ENCODE assay signal across 22 mouse cellular contexts in genomic region chr13:39372565-39372964, GRCm38 (mm10).
DNase-seq lines count a peak whose midpoint lies in the region; ATAC-seq and TF ChIP-seq lines count a peak whose summit lies in the region.
"Had no signal": no experiment of that assay in that cellular context is flagged by ENCODE, and none has a peak within 500 bp of the region (broad histone marks: within the 10 kb centered on the region; RNA-seq: fewer than 3 reads in every experiment).

No protein-coding gene starts in this region.

- no peak for ATAC-seq in liver, embryonic 14.5 days (ENCODE audit: insufficient read depth)
- ATAC-seq: activated CD4-positive, CD25-positive, alpha-beta regulatory T cell, adult 4 months; liver, embryonic 12.5 days had no signal

- H3K4me1 ChIP-seq in liver, embryonic 14.5 days (replicated peaks; ENCODE audit: control insufficient read depth in 2 of 2, insufficient read depth in 2 of 2, low read length in 1 of 2), result no peaks in the 10 kb centered on the region
- H3K4me1 ChIP-seq: embryonic facial prominence, embryonic 12.5 days; liver, embryonic 12.5 days; midbrain, embryonic 10.5 days; neural tube, embryonic 13.5 days had no signal

- intact Hi-C loops in gastrocnemius, adult 2 months (cut with DNase I), result no loop called here

- H3K27ac ChIP-seq in gastrocnemius, adult 2 months, result no peak overlapping the region
- no peak overlapping the region for H3K27ac ChIP-seq in liver, embryonic 14.5 days
- H3K27ac ChIP-seq: embryonic facial prominence, embryonic 12.5 days; hindbrain, embryonic 14.5 days; liver, embryonic 12.5 days; midbrain, embryonic 10.5 days; neural tube, embryonic 13.5 days had no signal

- whole genome bisulfite sequencing in liver, embryonic 14.5 days (ENCODE audit: insufficient replicate concordance), result 45% methylated on average over 3 of the region's 3 CpGs

- H3K9ac ChIP-seq in liver, embryonic 14.5 days (replicated peaks), result no peak overlapping the region
- H3K9ac ChIP-seq: embryonic facial prominence, embryonic 12.5 days; hindbrain, embryonic 14.5 days; liver, embryonic 12.5 days; neural tube, embryonic 13.5 days had no signal

- TF ChIP-seq CTCF in gastrocnemius, adult 2 months (IDR thresholded peaks at IDR 0.05), result 0 out of 2 replicates have a peak, but pooled peaks have one; percentile 1
- TF ChIP-seq CTCF in liver, embryonic 14.5 days (IDR thresholded peaks at IDR 0.05; ENCODE audit: low read depth), result peak; percentile 39

- no peak for DNase-seq in gastrocnemius, adult 2 months
- no peak for DNase-seq in gastrocnemius, adult 8-10 months (ENCODE audit: low spot score in 2 of 2)
- peak in 1 of 3 experiments; percentile 0 for DNase-seq in liver, embryonic 14.5 days (ENCODE audit: low read depth in 3 of 3, low spot score in 3 of 3)
- DNase-seq in liver (no peak), 3T3-L1 (ENCODE audit: low read depth, low spot score) (peak; percentile 12), NIH3T3 (ENCODE audit: low read depth) (peak; percentile 11)
- DNase-seq in adrenal gland, adult 8-10 months, result no peak
- no peak for DNase-seq in spleen, postnatal 36 days (ENCODE audit: low spot score in 2 of 2)
- DNase-seq: adrenal gland, postnatal 25 days; cerebellum, adult 2 months; gastrocnemius, postnatal 14 days; kidney, adult 18-20 months; kidney, postnatal 25 days; left cerebral cortex, postnatal 4 days; lung, postnatal 36 days had no signal

- no peak overlapping the region for H3K4me2 ChIP-seq in liver, embryonic 14.5 days (ENCODE audit: low read depth)
- H3K4me2 ChIP-seq: embryonic facial prominence, embryonic 12.5 days; hindbrain, embryonic 14.5 days; liver, embryonic 12.5 days; neural tube, embryonic 13.5 days had no signal

- H3K4me3 ChIP-seq in gastrocnemius, adult 2 months, result no peak overlapping the region
- H3K4me3 ChIP-seq in liver, embryonic 14.5 days (ENCODE audit: insufficient read depth in 1 of 2, low read depth in 2 of 2, low read length in 2 of 2), result no peak overlapping the region
- H3K4me3 ChIP-seq: embryonic facial prominence, embryonic 12.5 days; liver, embryonic 12.5 days; midbrain, embryonic 10.5 days; neural tube, embryonic 13.5 days had no signal

- TF ChIP-seq EP300 in liver, embryonic 14.5 days (IDR thresholded peaks at IDR 0.05; ENCODE audit: low read depth), result no peak

- no peaks in the 10 kb centered on the region for H3K36me3 ChIP-seq in liver, embryonic 14.5 days (replicated peaks; ENCODE audit: control insufficient read depth, insufficient read depth, low read depth)
- H3K36me3 ChIP-seq: embryonic facial prominence, embryonic 12.5 days; G1E; liver, embryonic 12.5 days; midbrain, embryonic 10.5 days; neural tube, embryonic 13.5 days had no signal

- H3K9me3 ChIP-seq in liver, embryonic 14.5 days (ENCODE audit: control insufficient read depth, low read length), result no peaks in the 10 kb centered on the region
- H3K9me3 ChIP-seq: embryonic facial prominence, embryonic 12.5 days; liver, embryonic 12.5 days; midbrain, embryonic 10.5 days; neural tube, embryonic 13.5 days had no signal

- H3K27me3 ChIP-seq in liver, embryonic 14.5 days (ENCODE audit: control insufficient read depth, insufficient read depth, low read length), result no peaks in the 10 kb centered on the region
- H3K27me3 ChIP-seq: embryonic facial prominence, embryonic 12.5 days; liver, embryonic 12.5 days; neural tube, embryonic 13.5 days had no signal

Comparison
In these comparisons a context has a peak if more than half of its experiments do, and no peak if none do; other contexts are left out.
1. DNase-seq: peak in 3T3-L1 (single experiment) and NIH3T3 (single experiment); none in gastrocnemius, adult 2 months (single experiment), gastrocnemius, adult 8-10 months (0 of 2), liver (single experiment), adrenal gland, adult 8-10 months (single experiment) and spleen, postnatal 36 days (0 of 2).